Mouse (Mus musculus): ENCODE results near the gene Pygm.

Gene Pygm

DNA sequence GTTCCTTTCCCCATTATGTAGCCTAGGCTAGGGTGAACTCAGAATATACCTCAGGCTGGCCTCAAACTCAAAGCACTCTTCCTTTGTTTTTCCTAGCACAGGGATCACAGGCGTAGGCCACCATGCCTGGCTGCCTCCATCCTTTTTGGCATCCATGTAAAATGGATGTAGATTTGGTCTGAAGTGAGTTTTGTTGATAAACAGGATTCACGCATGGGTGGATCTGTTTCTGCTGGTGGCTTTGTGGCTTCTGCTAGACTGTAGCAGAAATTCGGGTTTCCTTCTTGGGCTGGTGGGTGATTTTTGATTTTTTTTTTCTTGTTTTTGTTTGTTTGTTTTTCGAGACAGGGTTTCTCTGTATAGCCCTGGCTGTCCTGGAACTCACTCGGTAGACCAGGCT is 25.7 kb downstream of the Pygm start:
- no peak for DNase-seq (ENCODE audit: low spot score)

GRCm38 (mm10) chr19:6412798-6413197 is 28.6 kb downstream of the Pygm start:
- no peak for DNase-seq (ENCODE audit: low spot score)

- DNase-seq (ENCODE audit: low spot score) = no peak
These were observed 31.3 kb downstream of the Pygm start for GRCm38 (mm10) chr19:6415454-6415853.

DNA sequence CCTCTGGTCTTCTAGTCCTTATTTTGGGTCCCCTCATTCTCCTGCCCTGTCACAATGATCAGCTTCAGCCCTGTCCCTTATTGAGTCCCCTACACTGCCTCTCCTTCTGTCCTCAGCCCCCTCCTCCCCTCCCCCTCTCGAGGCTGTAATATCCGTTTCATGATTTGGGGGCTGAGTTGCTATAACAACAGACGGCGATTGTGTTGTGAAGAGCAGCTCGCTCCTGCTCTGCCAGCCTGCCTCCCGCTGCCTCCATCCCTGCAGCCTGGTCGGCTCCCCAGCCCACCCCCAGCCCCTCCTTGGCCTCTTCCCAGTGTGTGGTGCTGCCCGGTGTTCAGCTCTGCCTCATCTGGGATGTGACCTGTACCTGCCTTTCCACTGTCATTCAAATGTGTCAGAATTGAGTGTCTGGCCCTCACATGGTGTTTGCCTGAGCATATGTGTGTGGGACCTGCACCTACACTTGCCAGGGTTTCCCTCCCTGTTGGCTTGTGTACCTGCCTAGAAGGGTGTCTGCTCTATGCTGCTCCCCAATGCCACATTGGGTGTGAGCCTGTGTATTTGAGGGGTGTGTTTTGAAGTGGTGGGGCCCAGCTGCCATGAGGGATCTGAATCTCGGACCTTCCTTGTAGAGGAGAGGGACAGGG is 32.0 kb downstream of the Pygm start:
- no peak for DNase-seq (ENCODE audit: low spot score)

GRCm38 (mm10) chr19:6416894-6417761 is 32.9 kb downstream of the Pygm start:
- no peak for DNase-seq (ENCODE audit: low spot score)

GRCm38 (mm10) chr19:6418233-6418879 is 34.2 kb downstream of the Pygm start, which contains the start of gene Nrxn2:
TSS of gene Nrxn2 (plus strand) at chr19:6418731.
- DNase-seq (ENCODE audit: low spot score) = peak; percentile 78

DNA sequence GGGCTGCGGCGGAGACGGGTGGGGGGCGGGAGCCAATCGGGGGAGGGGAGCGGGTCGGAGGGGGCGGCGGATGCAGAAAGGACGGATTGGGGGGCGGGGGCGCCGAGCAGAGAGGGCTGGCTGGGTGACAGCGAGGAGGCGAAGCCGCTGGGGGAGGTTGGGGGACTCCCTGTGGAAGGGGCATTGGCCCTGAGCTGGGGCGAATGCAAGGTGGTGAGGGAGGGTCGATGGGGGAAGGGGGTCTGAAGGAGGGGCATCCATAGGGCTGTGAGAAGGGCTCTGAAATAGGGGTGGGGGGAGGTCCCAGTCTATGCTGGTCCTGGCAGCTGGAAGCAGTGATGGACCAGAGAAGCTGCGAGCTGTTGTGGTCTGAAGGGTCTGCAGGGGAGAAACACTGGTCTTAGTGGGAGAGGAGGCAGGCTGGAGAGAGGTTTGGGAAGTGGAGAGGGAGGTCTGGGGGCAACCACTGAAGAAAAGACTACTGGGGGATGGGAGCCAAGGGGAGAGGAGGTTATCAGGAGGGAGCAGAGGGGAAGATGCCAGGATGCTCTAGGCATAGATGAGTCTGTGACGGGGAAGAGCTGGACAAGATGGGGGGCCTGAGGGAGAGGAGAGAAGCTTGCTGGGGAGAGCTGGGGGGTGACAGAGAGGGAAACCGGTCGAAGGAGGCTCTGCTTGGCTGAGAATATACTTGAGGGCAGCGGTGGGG is 34.9 kb downstream of the Pygm start:
- DNase-seq (ENCODE audit: low spot score) = no peak

DNA sequence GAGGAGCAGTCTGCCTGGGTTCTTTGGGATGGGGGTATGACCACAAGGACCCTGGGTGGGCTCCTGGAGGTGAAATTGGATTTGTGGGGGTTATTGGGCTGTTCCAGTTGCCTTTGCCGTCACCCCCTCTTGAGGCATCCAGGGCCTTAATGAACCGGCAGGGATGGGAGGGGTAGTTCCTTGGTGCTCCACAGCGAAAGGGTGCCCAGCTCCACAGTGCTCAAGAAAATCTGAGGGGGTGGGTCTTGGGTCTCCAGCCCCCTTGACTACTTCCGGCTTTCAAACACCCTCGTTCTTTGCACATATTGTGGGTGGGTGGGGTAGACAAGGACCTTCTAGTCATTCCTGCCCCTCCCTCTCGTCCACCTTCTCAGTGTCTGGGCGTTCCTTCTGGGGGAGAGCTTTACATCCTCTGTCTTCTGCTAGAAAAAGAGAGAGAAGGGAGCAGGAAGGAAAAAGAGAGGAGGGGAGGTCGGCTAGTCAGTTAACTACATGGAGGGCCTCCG is 35.7 kb downstream of the Pygm start:
- DNase-seq (ENCODE audit: low spot score) = no peak

GRCm38 (mm10) chr19:6420481-6421210 is 36.4 kb downstream of the Pygm start:
- no peak for DNase-seq (ENCODE audit: low spot score)

DNA sequence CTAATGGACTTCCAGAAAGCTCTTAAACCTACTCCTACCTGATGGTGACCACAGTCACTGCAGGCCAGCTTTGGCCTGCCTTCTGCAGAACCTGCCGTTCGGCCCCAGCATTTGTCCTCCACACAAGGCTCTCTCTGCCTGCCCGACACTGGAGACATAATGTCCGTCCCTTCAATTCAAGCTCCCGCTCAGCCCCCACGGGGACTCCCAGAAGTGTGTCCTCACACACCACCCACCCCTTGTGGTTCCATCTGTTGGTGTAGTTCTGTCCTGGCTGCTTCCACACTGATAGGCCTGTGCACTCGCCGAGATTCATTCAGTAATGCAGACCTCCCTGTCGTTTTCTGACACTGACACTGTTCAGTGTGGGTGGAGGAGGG is 37.0 kb downstream of the Pygm start:
- no peak for DNase-seq (ENCODE audit: low spot score)

DNA sequence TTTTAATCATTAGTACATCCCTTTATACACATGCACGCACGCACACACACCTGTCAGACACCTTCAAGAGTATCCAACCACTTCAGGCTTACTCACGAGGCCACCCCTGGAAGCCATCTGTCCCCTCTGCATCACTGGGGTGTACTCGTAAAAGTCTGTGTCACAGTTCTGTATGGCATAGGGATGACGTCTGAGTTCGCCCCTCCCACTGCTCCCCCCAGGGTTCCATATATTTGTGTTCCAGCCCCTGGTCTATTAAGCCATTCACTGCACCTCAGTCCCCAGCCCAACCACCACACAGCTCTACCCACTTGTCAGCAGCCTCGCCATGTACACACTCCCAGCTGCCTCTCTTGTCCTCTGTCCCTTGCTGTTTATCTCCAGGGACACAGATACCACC is 37.8 kb downstream of the Pygm start:
- no peak for DNase-seq (ENCODE audit: low spot score)

DNA sequence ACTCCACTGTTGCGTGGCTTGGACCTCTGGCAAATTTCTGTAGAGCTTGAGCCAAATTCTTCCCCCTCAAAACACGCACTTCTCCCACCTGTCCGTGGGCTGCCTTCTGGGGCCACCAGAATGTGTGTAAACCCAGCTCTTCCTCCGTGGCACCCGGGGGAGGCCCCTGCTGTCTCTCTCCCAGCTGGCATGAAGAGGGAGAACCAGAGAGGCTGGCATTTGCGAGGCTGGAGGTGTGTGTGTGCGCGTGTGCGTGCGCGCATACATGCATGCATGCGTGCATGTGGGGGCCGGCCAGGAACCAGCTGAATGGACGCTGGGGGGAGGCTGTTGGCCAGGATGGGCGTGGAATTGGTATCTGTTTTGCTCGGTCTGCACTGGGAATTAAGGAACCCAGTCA is 39.0 kb downstream of the Pygm start:
- no peak for DNase-seq (ENCODE audit: low spot score)

GRCm38 (mm10) chr19:6424137-6424881 is 40.1 kb downstream of the Pygm start:
- DNase-seq (ENCODE audit: low spot score) = no peak

GRCm38 (mm10) chr19:6425595-6425994 is 41.4 kb downstream of the Pygm start:
- no peak for DNase-seq (ENCODE audit: low spot score)

GRCm38 (mm10) chr19:6426703-6427500 is 42.7 kb downstream of the Pygm start:
- DNase-seq (ENCODE audit: low spot score) = peak; percentile 36

GRCm38 (mm10) chr19:6427653-6428434 is 43.6 kb downstream of the Pygm start:
- DNase-seq (ENCODE audit: low spot score) = peak; percentile 40

DNA sequence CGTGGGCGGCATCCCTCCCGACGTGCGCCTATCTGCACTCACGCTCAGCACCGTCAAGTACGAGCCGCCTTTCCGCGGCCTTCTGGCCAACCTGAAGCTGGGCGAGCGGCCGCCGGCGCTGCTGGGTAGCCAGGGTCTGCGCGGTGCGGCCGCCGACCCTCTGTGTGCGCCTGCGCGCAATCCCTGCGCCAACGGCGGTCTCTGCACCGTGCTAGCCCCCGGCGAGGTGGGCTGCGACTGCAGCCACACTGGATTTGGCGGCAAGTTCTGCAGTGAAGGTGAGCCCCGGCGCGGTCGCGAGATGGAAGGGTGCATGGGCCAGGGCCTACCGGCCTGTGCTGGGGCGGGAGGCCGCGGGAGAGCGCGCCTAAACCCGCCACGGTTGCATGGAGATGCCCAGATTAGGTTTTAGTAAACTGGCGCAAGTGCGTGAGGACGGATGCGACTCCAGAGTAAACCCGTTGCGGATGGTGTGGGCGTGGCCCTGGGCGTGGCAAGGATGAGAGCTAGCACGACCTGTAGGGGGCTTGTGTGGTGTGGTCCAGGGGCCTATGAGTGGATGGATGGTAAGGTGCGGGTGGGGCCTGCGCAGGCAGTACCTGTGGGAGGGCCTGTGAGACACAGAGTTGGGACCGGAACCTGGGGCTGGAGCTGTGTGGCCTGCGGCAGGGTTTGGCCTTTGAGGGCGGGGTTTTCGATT is 44.5 kb downstream of the Pygm start:
- no peak for DNase-seq (ENCODE audit: low spot score)

- DNase-seq (ENCODE audit: low spot score) = no peak
These were observed 58.8 kb downstream of the Pygm start for GRCm38 (mm10) chr19:6443016-6443415.

All from ovary, postnatal 14 days (tissue).